Mouse (Mus musculus): ENCODE data around the gene Mup19. TPM values are rescaled to one million over a fixed set of nuclear protein-coding genes. Genes with fewer than 3 reads are reported as not detected.
"Not testable (repeated sequence)": the region's sequence is repeated elsewhere in the genome, so short reads cannot be mapped to it uniquely, and the experiment has no call there.

Mup19 gene
- polyA plus RNA-seq (2015; fragmentation: Nextera tagmentation; extraction: Ambion mirVana), result not detected in 2 replicates

DNA sequence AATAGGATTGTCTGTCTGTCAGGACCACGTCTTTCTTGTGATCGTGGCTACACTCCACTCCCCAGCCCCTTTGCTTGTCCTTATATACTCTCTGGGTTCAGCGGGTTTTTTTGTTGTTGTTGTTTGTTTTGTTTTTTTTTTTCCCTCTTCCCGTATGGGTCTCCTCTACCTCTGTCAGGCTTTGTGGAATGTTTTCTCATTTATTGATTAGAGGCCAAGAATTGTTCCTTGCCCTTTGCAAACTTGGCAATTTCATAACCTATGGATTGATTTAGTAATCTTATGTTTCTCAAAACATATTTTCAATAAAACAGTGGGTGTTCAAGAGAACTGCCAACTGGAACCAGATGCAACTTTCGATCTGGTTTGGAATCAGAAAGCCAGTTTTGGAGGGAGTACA lies at the start of gene Mup19:
TSS of gene Mup19 (minus strand) at position 101 of the 400 bp plus-strand sequence.
- not testable (repeated sequence) for H3K4me1 ChIP-seq; H3K36me3 ChIP-seq; H3K4me3 ChIP-seq; H3K27me3 ChIP-seq; H3K9ac ChIP-seq; H3K27ac ChIP-seq; H3K9me3 ChIP-seq; ATAC-seq (ENCODE audit: low FRiP score, low read depth); H3K4me2 ChIP-seq (replicated peaks)
- WGBS, result 92% methylated on average over 1 of the region's 5 CpGs

DNA sequence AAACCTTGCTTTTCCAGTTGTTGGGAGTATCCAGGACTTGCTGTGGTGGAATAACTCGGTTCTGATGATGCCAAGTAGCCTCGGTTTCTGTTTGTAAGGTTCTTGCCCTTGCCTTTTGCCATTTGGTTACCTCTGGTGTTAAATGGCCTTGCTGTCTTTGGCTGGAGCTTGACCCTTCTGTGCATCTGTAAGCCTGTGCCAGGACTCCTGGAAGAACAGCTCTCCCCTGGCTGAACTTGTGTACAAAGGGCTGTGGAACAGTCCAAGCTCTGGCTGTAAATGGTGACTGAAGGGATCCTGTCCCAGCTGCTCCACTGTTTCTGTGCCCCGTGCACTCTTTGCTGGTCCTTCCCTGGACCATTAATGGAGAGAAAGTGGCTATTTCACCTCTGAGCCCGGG lies 47.1 kb upstream of the Mup19 start:
- Histone ChIP-seq H3K4me3 (no peak overlapping the region), H3K9ac (no peak overlapping the region), H3K36me3 (no peaks in the 10 kb centered on the region), H3K9me3 (0 out of 2 replicates have a peak, but pooled peaks cover 3% of the 10 kb centered on the region), H3K27ac (no peak overlapping the region), H3K27me3 (no peaks in the 10 kb centered on the region), H3K4me2 (replicated peaks) (no peak overlapping the region), H3K4me1 (no peaks in the 10 kb centered on the region)
- WGBS, result 73% methylated on average over 4 of the region's 4 CpGs
- ATAC-seq (ENCODE audit: low FRiP score, low read depth), result no peak

DNA sequence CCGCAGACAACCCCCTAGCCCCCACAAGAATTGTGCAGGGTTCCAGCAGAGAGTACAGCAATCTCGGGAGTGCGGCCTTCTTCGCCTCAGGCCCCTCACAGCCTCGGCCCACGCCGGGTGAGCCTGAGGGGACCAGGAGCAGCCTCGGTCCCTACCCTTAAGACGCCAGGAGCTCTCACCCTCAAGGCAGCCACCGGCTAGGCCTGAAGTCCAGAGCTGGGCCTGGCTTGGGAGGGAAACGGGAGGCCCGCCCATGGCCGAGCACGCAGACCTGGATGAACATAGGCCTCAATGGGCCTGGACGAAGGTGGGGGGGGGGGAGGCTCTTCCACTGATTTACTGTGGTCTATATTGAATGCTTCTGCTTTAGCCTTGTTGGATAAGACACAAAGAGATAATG lies 41.1 kb upstream of the Mup19 start:
- Histone ChIP-seq H3K27me3 (no peaks in the 10 kb centered on the region), H3K9me3 (peaks cover 14% of the 10 kb centered on the region), H3K4me2 (replicated peaks) (no peak overlapping the region), H3K4me1 (no peaks in the 10 kb centered on the region), H3K36me3 (no peaks in the 10 kb centered on the region), H3K9ac (no peak overlapping the region), H3K27ac (no peak overlapping the region), H3K4me3 (no peak overlapping the region)
- 93% methylated on average over 15 of the region's 15 CpGs for WGBS
- ATAC-seq (ENCODE audit: low FRiP score, low read depth), result no peak

DNA sequence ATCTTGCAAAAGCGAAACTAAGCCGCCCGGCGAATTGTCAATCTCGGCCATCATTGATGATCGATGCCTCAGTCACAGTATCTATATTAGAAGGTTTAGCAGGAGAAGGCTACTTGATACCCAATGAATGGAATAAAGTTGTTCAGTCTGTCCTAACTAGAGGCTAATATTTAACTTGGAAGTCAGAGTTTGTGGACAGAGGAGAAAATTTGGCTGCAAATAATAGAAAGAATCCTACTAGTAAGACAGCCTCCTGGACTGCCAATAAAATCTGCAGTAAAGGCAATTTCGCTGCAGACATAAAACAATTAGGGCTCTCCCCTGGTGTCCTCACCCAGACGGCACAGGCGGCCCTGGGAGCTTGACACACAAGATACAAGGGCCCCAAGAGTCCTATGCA lies 40.5 kb upstream of the Mup19 start:
- WGBS, result 79% methylated on average over 9 of the region's 9 CpGs
- H3K9ac ChIP-seq; H3K4me3 ChIP-seq; H3K4me1 ChIP-seq; ATAC-seq (ENCODE audit: low FRiP score, low read depth); H3K27ac ChIP-seq; H3K4me2 ChIP-seq (replicated peaks); H3K27me3 ChIP-seq; H3K36me3 ChIP-seq: not testable (repeated sequence)
- peaks cover 14% of the 10 kb centered on the region for H3K9me3 ChIP-seq

DNA sequence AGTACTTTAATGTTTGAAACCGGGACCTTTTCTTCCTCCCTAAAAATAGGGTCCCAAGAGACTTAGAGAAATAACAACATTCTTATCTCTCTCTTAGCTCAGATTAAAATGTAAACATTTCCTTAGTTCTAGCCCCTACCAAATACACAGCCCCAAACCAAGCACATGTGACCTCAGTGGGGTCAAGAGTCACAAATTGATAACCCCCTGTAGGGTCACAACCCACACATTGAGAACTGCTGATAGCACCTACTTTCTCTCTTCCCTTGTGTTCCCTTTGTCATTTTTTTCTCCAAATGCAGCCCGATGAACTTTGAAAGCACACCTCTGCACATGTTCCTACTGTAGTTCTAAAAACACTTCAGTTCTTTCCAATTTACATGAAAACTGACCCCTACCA lies 33.5 kb upstream of the Mup19 start:
- Histone ChIP-seq H3K4me1 (no peaks in the 10 kb centered on the region), H3K4me3 (no peak overlapping the region), H3K9ac (no peak overlapping the region), H3K27me3 (no peaks in the 10 kb centered on the region), H3K36me3 (no peaks in the 10 kb centered on the region), H3K27ac (no peak overlapping the region), H3K9me3 (0 out of 2 replicates have a peak, but pooled peaks cover 6% of the 10 kb centered on the region), H3K4me2 (replicated peaks) (no peak overlapping the region)
- WGBS, result 81% methylated on average over 2 of the region's 2 CpGs
- no peak for ATAC-seq (ENCODE audit: low FRiP score, low read depth)

DNA sequence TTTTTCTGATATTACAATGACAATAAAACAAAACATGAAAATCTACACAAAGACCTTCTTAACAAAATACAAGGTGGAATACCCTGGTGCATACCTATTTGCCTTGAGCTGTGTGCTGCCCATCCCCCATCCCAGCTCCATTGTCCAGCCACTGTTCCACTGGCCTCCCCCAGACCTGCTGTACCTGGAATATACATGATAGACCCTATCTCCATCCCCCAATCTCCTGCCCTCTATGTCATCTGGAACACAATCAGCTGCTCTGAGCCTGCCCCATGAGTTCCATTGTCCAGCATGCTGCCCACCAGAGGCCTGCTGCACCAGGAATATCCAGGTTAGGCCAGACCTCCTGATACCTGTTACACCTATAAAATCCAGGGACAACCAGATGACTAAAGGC lies 31.4 kb upstream of the Mup19 start:
- no peaks in the 10 kb centered on the region for H3K27me3 ChIP-seq
- H3K4me2 ChIP-seq (replicated peaks), result no peak overlapping the region
- H3K4me3 ChIP-seq, result no peak overlapping the region
- H3K9me3 ChIP-seq, result 0 out of 2 replicates have a peak, but pooled peaks cover 6% of the 10 kb centered on the region
- H3K36me3 ChIP-seq, result no peaks in the 10 kb centered on the region
- no peak for ATAC-seq (ENCODE audit: low FRiP score, low read depth)
- H3K27ac ChIP-seq, result no peak overlapping the region
- H3K9ac ChIP-seq, result no peak overlapping the region
- no peaks in the 10 kb centered on the region for H3K4me1 ChIP-seq

DNA sequence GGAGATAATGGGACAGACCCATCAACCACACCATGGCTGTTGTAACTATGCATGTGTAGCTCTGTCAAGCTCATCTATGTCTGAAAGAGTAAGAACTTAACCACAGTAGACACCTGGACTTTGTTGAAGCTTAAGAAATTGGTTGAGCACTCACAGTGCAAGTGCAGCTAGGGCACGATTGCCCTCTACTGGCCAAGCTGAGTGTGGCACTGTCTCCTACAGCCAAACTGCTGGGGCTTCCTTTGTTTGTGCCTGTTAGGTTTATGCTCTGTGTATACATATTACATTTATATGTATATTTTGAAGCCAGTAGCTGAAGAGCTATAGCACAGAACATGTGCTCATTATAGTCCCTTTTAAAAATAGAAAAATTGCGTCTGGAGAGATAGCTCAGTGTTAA lies 29.1 kb upstream of the Mup19 start:
- not testable (repeated sequence) for H3K9ac ChIP-seq; H3K9me3 ChIP-seq; H3K27me3 ChIP-seq; H3K36me3 ChIP-seq; H3K4me3 ChIP-seq; ATAC-seq (ENCODE audit: low FRiP score, low read depth); H3K27ac ChIP-seq; H3K4me2 ChIP-seq (replicated peaks); H3K4me1 ChIP-seq
- WGBS, result 17% methylated on average over 2 of the region's 2 CpGs

DNA sequence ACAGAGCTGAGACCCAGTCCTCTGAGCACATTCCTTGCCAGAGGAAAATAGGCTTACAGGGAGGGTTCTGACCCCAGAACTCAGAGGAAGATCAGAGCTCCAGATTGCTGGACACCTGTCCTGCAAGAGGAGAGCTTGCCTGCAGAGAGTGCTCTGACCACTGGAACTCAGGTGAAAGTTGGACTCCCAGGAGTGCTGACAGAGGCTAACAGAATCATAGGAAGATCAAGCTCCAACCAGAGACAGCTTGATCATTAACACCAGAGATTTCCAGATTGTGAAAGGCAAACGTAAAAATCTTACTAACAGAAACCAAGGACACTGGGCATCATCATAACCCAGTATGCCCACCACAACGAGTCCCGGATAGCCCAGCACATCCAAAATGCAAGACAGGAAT lies 26.9 kb upstream of the Mup19 start:
- 79% methylated on average over 3 of the region's 3 CpGs for WGBS
- not testable (repeated sequence) for H3K27me3 ChIP-seq

DNA sequence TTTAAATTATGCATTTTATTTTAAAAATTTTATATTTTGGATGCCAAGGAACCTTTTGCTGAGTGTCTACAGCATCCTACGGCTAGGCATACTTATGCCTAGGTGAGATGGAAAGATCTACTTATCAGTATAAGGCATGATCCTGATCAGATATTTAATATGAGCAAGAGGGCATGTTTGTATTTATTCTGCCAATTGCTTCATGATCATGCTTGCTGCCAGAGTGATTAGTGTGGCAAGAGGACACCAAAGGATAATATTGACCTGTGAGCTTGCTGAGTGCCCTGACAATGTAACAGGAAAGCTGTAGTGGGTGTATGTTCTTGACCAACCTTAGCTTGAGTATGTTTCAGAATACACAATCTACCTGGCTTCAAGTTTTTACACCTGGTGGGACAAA lies 7.6 kb upstream of the Mup19 start:
- not testable (repeated sequence) for H3K27me3 ChIP-seq; H3K36me3 ChIP-seq; H3K4me2 ChIP-seq (replicated peaks); ATAC-seq (ENCODE audit: low FRiP score, low read depth); H3K9ac ChIP-seq; H3K27ac ChIP-seq; H3K4me3 ChIP-seq; H3K9me3 ChIP-seq; H3K4me1 ChIP-seq
- 89% methylated on average over 1 of the region's 1 CpGs for WGBS

More for the DNA sequence above, 26.9 kb upstream of the Mup19 start:
- not testable (repeated sequence) for H3K4me1 ChIP-seq; H3K4me2 ChIP-seq (replicated peaks); H3K4me3 ChIP-seq; H3K9me3 ChIP-seq; H3K36me3 ChIP-seq; H3K27ac ChIP-seq; ATAC-seq (ENCODE audit: low FRiP score, low read depth); H3K9ac ChIP-seq

DNA sequence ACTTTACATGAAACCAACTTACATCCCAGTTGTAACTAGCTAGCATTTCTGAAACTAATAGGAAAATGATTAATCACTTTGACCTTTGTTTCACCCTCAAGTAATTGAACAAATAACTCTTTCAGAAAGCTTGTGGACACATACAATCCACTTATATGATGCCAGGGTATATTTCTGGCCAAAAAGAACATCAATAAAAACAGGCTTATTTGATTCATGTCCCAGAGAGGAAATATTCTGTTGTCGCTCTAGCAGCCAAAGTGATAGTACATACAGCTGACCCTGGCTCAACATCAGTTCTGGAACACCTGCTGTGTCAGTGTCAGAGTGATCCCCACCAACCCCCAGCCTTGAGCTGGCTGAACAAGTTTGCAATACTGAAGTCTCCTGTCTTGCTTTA lies 2.2 kb upstream of the Mup19 start:
- not testable (repeated sequence) for H3K27ac ChIP-seq; H3K4me3 ChIP-seq; H3K27me3 ChIP-seq; H3K4me1 ChIP-seq; H3K4me2 ChIP-seq (replicated peaks); ATAC-seq (ENCODE audit: low FRiP score, low read depth); H3K9me3 ChIP-seq; H3K9ac ChIP-seq; H3K36me3 ChIP-seq
- WGBS, result 68% methylated on average over 1 of the region's 1 CpGs

Other genes with a start within 250 kb of the Mup19 start
- not detected in 2 replicates for gene Mup17, start 186.4 kb downstream of the Mup19 start, polyA plus RNA-seq (2015; fragmentation: Nextera tagmentation; extraction: Ambion mirVana)
- 1.1 TPM in 1 of 2 replicates, not detected in the other for gene Mup18, start 108.1 kb downstream of the Mup19 start, polyA plus RNA-seq (2015; fragmentation: Nextera tagmentation; extraction: Ambion mirVana)
- gene Mup5, start 53.0 kb upstream of the Mup19 start, polyA plus RNA-seq (2015; fragmentation: Nextera tagmentation; extraction: Ambion mirVana), result not detected in 2 replicates